Mouse (Mus musculus) frontal cortex, postnatal 36 days (tissue): ENCODE measurements around the gene Vmn1r75.

Source experiments
- DNase-seq, 2 experiments: peaks; one replicate each; pipeline ENCODE4 v3.0.0; 2022; ENCODE audit warnings: low spot score in 2 of 2

The Vmn1r75 gene

GRCm38 (mm10) chr7:11874330-11874729, at the start of gene Vmn1r75:
Gene Vmn1r75 (plus strand): TSS chr7:11874630.
- no peak for DNase-seq

DNA sequence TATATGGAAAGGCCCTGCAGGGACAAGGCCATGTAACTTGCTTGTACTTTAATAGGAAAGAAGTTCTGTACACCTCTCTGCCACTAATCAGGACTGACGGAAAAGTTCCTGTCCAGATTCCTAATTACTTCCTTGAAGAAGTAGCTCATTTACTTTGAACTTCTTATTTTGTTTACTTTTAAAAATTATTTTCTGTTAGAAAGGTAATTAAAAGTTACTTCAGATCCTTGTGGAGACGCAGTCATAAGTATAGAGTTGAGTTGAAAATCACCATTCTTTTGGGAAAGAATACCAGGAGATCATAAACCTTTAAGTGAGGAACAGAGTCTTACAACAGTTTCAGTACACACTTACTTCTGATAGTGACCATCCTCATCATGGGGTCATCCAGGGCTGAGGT, 40.8 kb upstream of the Vmn1r75 start, which contains the start of gene Vmn1r74:
Vmn1r74 (plus strand) TSS at position 301 of the 400 bp plus-strand sequence.
- DNase-seq = no peak
